Mouse (Mus musculus) testis, adult 2 months (tissue): Measurements from ENCODE around the gene Fam227a. TPM values are rescaled to one million over a fixed set of nuclear protein-coding genes. Genes with fewer than 3 reads are reported as not detected.

ENCODE experiments used
- H3K27ac ChIP-seq: fragments of 200-500 bp; 2 replicates; pipeline ENCODE4 v1.5.1; 2012; ENCODE audit warnings: low read depth, low read length; ENCODE audit not compliant: control insufficient read depth, insufficient read depth
- H3K27me3 ChIP-seq: fragments of 200-500 bp; 2 replicates; pipeline ENCODE4 v1.6.1; 2012; ENCODE audit warnings: mild to moderate bottlenecking, low read length, moderate library complexity; ENCODE audit not compliant: control insufficient read depth, insufficient read depth
- H3K36me3 ChIP-seq: fragments of 200-500 bp; 2 replicates; pipeline ENCODE4 v1.6.1; 2012; ENCODE audit warnings: mild to moderate bottlenecking, low read length; ENCODE audit not compliant: control insufficient read depth, insufficient read depth
- H3K4me1 ChIP-seq: fragments of 200-500 bp; 2 replicates; pipeline ENCODE4 v1.6.1; 2012; ENCODE audit warnings: low read length; ENCODE audit not compliant: control insufficient read depth, insufficient read depth
- H3K4me3 ChIP-seq: fragments of 200-500 bp; 2 replicates; pipeline ENCODE4 v1.5.1; 2012; ENCODE audit warnings: low read depth, mild to moderate bottlenecking, low read length, moderate library complexity, mixed read lengths; ENCODE audit not compliant: control insufficient read depth
- CTCF ChIP-seq: fragments of 200-500 bp; IDR thresholded peaks from 2 replicates; pipeline ENCODE4 v1.5.1; 2012; ENCODE audit warnings: low read depth, mild to moderate bottlenecking, inconsistent platforms, low read length, moderate library complexity; ENCODE audit not compliant: control insufficient read depth, insufficient read depth, insufficient replicate concordance
- POLR2A ChIP-seq: fragments of 200-500 bp; IDR thresholded peaks from 2 replicates; pipeline ENCODE4 v1.6.1; 2012; ENCODE audit warnings: low read depth, mild to moderate bottlenecking, inconsistent platforms, low read length, moderate library complexity; ENCODE audit not compliant: control insufficient read depth
- polyA plus RNA-seq: library from polyadenylated mRNA; depleted of rRNA; stranded (reverse); fragments of >200 nt; gene quantifications from 2 replicates; pipeline ENCODE4 v1.2.3, GENCODE M21; 2012

The Fam227a gene
- polyA plus RNA-seq, 1 experiment: 20.0 TPM

DNA sequence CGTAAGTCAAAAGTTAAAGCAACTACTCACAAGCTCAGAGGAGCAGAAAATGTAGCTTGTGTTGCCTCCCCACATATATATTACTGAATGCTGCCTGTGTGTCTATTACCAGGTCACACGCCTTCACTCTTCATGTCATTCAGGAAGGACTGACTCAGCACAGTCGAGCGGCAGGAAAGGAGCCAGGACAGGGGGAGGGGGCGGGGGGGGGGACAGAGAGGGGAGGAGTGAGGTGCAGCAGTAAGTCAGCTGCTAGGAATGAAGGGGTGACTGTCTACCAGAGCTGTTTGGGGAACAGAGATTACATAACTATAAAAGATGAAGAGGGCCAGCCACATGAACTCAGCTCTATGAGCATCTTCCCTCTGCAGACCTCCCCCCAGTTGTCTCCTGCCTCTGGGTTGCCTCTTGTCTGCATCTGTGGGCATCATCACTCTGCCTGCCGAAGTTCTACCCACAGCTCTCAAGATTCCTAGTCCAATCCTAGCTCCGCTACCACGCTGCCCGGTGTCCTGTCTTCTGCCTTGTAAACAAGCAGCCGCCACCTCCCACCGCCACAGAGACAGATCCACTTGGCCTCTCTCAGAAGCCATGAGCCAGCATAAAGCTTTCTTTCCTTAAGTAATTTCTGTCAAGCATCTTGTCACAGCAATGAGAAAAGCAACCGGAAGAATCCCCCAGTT is 17.5 kb downstream of the Fam227a start:
- H3K27ac ChIP-seq: no peak overlapping the region
- no peak overlapping the region for H3K4me3 ChIP-seq
- H3K27me3 ChIP-seq: no peaks in the 10 kb centered on the region
- no peaks in the 10 kb centered on the region for H3K4me1 ChIP-seq
- no peak for TF ChIP-seq POLR2A
- TF ChIP-seq CTCF: no peak
- no peaks in the 10 kb centered on the region for H3K36me3 ChIP-seq

DNA sequence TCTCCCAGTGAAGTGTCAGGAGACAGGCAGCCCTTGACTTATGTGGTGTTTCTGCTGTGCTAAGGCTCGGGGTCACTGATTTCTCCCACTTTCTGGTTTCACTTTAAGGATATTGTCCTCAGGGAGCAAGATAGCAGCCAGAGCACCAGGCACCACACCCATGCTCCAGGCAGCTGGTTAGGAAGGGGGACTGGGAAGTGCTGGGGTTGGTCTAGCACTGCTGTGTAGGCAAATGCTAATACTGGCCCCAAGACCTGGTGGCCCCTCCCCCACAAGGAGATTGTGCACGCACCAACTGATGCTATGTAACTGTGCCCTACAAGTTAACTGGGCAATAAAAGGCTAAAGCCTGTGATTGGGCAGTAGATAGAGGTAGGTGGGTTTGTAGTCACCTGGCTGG is 28.3 kb downstream of the Fam227a start:
- H3K36me3 ChIP-seq: no peaks in the 10 kb centered on the region; the same call in 1 of the 2 replicates

DNA sequence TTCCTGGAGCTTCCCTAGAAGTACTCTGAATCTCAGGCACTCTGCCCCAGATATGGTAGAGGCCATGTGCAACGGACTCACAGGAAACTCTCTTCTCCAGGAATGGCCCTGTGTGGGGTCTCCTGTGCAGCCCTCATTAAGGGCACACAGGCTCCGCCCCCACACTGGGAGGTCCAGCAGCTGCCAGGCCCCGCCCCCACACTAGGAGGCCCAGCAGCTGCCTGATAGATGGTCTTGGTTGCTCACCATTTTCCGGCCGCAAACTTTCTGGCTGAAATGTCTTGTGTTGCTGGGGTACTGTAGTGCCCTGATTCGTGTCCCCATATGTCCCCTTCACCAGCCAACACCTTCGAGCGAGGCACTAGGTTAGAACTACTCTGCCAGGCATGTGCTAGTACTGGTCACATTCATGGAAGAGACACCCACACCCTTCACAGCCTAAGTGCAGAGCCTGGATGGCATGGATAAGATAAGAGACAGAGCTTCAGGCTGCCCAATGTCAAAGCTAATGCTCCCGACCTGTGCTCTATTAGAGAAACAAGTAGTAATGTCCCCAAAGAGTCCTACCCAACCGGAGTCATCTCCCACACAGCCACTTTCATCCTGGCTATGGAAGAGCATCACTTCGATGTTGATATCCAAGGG is 38.9 kb downstream of the Fam227a start:
- TF ChIP-seq CTCF (no peak), POLR2A (no peak)
- peaks cover 2% of the 10 kb centered on the region; the same call in 1 of the 2 replicates for H3K36me3 ChIP-seq
- H3K4me3 ChIP-seq: peak overlapping the region; percentile 32
- H3K27ac ChIP-seq: no peak overlapping the region
- H3K4me1 ChIP-seq: peaks cover 6% of the 10 kb centered on the region
- H3K27me3 ChIP-seq: no peaks in the 10 kb centered on the region

More for the DNA sequence above, 28.3 kb downstream of the Fam227a start:
- TF ChIP-seq POLR2A (no peak), CTCF (no peak)
- Histone ChIP-seq H3K27ac (no peak overlapping the region), H3K4me3 (no peak overlapping the region), H3K4me1 (no peaks in the 10 kb centered on the region), H3K27me3 (no peaks in the 10 kb centered on the region)

DNA sequence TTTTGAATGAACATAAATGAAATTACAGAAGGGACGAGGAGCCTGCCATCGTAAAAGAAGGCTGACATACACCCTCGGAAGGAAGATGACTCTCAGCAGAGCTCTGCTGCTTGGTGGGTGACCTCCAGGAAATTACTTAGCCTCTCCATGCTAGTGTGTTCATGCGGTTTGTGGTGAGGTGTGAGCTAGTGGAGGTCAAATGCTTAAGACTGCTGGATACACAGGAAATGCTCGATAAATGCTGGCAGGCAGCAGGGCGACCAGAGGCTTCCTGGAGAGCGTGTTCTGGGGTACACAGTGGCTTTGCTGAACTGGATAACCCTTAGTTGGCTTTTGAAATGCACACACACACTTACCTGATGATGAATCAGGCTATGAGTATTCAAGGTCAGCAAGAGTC is 40.3 kb downstream of the Fam227a start:
- Histone ChIP-seq H3K27ac (no peak overlapping the region), H3K27me3 (no peaks in the 10 kb centered on the region), H3K4me3 (no peak overlapping the region), H3K4me1 (peaks cover 6% of the 10 kb centered on the region), H3K36me3 (peaks cover 4% of the 10 kb centered on the region; the same call in 1 of the 2 replicates)
- no peak for TF ChIP-seq CTCF
- no peak for TF ChIP-seq POLR2A

DNA sequence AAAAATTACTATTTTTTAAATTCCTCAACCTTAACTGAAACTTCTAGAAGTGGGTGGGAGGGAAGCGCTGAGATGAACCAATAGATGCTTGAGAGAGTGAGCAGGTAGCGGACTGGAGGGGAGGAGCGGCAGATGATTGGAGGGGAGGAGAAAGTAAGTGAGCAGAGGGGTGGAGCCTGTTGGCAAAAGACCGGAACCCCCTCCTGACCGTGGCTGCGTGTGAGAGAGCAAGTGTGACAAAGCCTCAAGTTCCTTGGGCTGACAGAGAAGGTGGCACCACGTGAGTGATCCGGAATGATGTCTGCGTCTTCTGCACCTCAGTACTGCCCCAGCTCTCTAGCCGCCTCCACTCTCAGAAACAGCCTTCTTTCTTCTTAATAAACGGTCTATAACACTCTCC is 41.6 kb downstream of the Fam227a start:
- TF ChIP-seq CTCF (no peak), POLR2A (no peak)
- no peaks in the 10 kb centered on the region for H3K27me3 ChIP-seq
- no peak overlapping the region; the same call in 1 of the 2 replicates for H3K27ac ChIP-seq
- peaks cover 1% of the 10 kb centered on the region; the same call in 1 of the 2 replicates for H3K36me3 ChIP-seq
- H3K4me1 ChIP-seq: peaks cover 6% of the 10 kb centered on the region
- H3K4me3 ChIP-seq: peak overlapping the region; percentile 63

DNA sequence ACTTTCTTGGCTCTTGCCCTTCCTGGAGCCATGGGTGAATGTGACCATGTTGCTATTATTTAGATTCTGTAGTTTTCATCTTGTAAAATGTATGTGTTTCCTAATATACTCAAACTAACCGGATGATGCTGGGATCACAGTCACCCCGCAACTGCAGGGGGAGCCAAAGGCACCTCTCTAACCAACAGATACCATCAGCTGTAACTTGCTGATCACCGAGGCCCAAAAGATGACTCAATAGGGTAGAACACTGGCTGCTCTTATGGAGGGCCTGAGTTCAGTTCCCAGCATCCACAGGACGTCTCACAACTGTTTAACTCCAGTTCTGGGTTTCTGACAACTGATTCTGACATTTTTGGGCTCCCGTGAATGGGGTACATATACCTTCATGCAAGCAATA is 42.0 kb downstream of the Fam227a start:
- H3K27ac ChIP-seq: no peak overlapping the region
- no peak overlapping the region; the same call in 1 of the 2 replicates for H3K4me3 ChIP-seq
- peaks cover 1% of the 10 kb centered on the region; the same call in 1 of the 2 replicates for H3K36me3 ChIP-seq
- peaks cover 6% of the 10 kb centered on the region for H3K4me1 ChIP-seq
- no peak for TF ChIP-seq CTCF
- TF ChIP-seq POLR2A: no peak
- no peaks in the 10 kb centered on the region for H3K27me3 ChIP-seq

DNA sequence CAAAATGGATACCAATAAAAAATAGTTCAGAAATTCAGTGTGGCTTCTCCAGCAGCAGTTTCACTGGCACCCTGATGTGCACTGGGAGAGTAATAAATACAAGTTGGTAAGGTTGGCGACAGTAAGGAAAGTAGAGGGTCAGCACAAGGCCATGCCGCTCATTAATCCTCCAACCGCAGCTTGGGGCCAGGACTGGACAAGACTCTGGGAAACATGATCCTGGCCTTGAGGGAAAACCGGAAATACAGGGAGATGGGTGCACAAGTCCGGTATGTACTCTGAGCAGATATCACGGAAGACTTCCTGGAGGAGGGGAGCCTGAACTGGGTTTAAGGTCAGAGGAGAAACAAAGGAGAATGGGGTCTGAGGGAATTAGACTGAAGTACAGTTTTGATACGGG is 43.3 kb downstream of the Fam227a start:
- Histone ChIP-seq H3K4me1 (peaks cover 3% of the 10 kb centered on the region), H3K4me3 (no peak overlapping the region), H3K27ac (no peak overlapping the region), H3K27me3 (no peaks in the 10 kb centered on the region), H3K36me3 (peaks cover 1% of the 10 kb centered on the region; the same call in 1 of the 2 replicates)
- TF ChIP-seq POLR2A: no peak
- no peak for TF ChIP-seq CTCF
